Mouse (Mus musculus): ENCODE data around the gene Slc25a25.

DNA sequence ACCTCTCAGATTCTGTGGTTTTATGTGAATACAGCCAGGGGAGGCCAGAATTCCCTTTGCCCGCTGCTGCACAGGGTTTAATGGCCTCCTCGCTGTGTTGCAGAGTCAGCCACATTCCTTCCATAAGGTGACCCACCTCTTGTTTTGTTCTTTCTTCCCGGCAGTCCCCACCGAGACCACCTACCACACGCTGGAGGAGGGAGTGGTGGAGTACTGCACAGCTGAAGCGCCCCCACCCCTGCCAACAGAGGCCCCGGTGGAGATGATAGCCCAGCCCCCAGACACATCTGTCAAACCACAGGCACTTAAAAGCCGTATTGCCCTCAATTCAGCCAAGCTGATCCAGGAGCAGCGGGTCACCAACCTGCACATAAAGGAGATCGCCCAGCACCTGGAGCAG lies 3.4 kb upstream of the Slc25a25 start:
- no peak for TF ChIP-seq MYOD1 (IDR thresholded peaks at IDR 0.05; ENCODE audit: control insufficient read depth, insufficient read length, low read depth)
- TF ChIP-seq MYOG (IDR thresholded peaks at IDR 0.05; ENCODE audit: control insufficient read depth, extremely low read depth, insufficient read length) = no peak
- no peak for TF ChIP-seq CTCF (IDR thresholded peaks at IDR 0.05; ENCODE audit: control insufficient read depth, insufficient read depth, insufficient read length)
